Mouse (Mus musculus) thymus, postnatal 10 days (tissue): ENCODE results near the gene Fbxw24.
"Not testable (repeated sequence)": the region's sequence is repeated elsewhere in the genome, so short reads cannot be mapped to it uniquely, and the experiment has no call there.

Source experiments
- DNase-seq, 2 experiments: peaks; one replicate each; pipeline ENCODE4 v3.0.0; 2021; ENCODE audit warnings: low spot score in 2 of 2

Fbxw24 gene

GRCm38 (mm10) chr9:109625957-109626356 lies at the start of gene Fbxw24:
Fbxw24 (minus strand) TSS chr9:109626057.
- DNase-seq, result not testable (repeated sequence)

GRCm38 (mm10) chr9:109664552-109664951 lies 38.7 kb upstream of the Fbxw24 start, which contains the start of gene Fbxw25:
Fbxw25 (minus strand) TSS chr9:109664652.
- DNase-seq, result not testable (repeated sequence)

DNA sequence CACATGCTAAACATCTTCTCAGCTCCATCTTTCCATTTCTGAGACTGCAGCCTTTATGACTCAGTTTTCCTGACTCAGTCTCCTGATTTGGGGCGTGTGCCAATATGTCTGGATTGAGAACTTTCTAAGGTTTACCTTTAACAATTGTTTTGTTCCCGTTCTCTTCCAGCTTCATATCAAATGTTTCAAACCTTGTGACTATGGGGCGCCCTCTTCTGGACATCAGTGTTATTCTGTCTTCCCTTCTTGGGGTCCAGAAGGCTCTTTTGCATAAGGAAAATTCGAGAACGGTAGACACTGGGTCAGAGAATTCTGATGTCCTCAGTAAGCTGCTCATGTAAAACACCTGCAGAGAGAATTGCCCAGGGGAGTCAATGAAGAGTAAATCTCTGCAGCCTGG lies 19.0 kb downstream of the Fbxw24 start:
- not testable (repeated sequence) for DNase-seq

GRCm38 (mm10) chr9:109602128-109602527 lies 23.7 kb downstream of the Fbxw24 start:
- DNase-seq, result not testable (repeated sequence)

GRCm38 (mm10) chr9:109597226-109597625 lies 28.6 kb downstream of the Fbxw24 start:
- no peak for DNase-seq

DNA sequence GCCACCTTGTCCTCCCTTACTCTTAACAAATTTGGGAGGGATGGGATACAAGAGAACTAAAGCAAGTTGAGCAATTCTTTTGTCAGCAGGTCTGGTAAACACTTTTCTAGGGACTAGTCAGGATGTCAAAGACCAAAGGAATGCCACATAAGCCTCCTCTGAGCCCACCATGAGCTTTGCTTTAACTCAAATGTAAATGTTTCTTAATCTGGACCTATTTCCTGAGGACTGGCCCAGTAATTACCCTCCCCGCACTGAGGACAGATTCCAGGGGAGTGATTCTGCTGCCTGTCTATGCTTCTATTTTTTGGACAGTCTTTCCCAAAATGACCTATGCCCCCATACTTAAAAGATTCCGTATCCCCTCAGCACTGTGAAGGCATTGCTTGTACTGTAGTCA lies 31.0 kb downstream of the Fbxw24 start:
- no peak for DNase-seq

DNA sequence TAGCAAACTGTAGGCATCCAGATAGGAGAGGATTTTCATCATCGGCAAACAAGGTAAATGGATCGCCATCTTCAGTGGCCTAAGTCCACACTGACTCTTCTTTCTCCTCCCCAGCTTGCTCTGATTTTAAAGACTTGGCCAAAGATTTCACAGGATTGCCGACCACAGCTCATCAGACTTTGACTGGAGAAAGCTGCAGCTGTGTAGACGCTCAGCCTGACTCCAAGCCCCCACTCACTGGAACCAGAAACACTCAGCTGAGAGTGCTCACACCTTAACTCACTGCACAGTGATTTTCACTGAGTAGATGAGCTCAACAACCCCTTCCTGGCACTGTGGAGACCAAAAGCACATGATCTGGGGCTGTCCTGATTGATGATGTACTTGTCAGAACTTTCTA lies 57.7 kb downstream of the Fbxw24 start, which contains the start of gene Fbxw15:
TSS of gene Fbxw15 (minus strand) at position 101 of the 400 bp plus-strand sequence.
- not testable (repeated sequence) for DNase-seq

DNA sequence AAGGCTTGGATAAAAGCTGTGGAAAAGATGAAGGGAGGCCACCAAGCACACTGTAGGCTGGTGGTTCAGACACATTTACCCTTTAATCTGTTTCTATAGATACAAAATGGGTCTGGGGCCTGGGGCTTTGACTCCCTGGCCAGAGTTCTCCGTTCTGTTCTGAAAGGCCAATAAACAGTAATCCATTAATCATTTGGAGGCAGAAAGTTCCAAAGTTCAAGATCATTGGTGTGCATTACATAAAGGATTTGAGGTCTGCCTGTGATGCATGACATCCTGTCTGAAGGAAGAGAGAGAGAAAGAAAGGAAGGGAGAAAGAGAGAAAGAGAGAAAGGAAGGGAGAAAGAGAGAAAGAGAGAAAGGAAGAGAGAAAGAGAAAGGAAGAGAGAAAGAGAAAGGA lies 60.3 kb downstream of the Fbxw24 start:
- DNase-seq, result no peak

- DNase-seq, result not testable (repeated sequence)
These were observed 63.8 kb downstream of the Fbxw24 start for GRCm38 (mm10) chr9:109562106-109562505.

GRCm38 (mm10) chr9:109552483-109552882 lies 73.4 kb downstream of the Fbxw24 start:
- no peak for DNase-seq
